Mouse (Mus musculus) spleen, postnatal 14 days (tissue): Measurements from ENCODE around the gene Cacna1s.

ENCODE experiments used
- DNase-seq, 2 experiments: peaks; one replicate each; pipeline ENCODE4 v3.0.0; 2021 to 2022; ENCODE audit warnings: low spot score in 2 of 2

The Cacna1s gene

GRCm38 (mm10) chr1:136052547-136052946 lies at the start of gene Cacna1s:
Cacna1s (plus strand) TSS chr1:136052750.
- no peak for DNase-seq

GRCm38 (mm10) chr1:136006292-136006748 lies 46.2 kb upstream of the Cacna1s start, which contains the start of gene Igfn1:
Igfn1 (minus strand) TSS chr1:136006342.
- DNase-seq, result no peak

- DNase-seq, result peak; percentile 47 to 60
Observed at GRCm38 (mm10) chr1:136007211-136008158, 45.1 kb upstream of the Cacna1s start, which contains the start of gene Tmem9. Tmem9 (plus strand) TSS chr1:136008150.

GRCm38 (mm10) chr1:136008159-136008533 lies 44.4 kb upstream of the Cacna1s start:
- no peak for DNase-seq

- DNase-seq, result no peak
Observed at GRCm38 (mm10) chr1:136010247-136010646, 42.3 kb upstream of the Cacna1s start.

- DNase-seq, result no peak
Observed at GRCm38 (mm10) chr1:136013513-136013912, 39.0 kb upstream of the Cacna1s start.

GRCm38 (mm10) chr1:136014796-136015502 lies 37.6 kb upstream of the Cacna1s start:
- DNase-seq, result no peak

GRCm38 (mm10) chr1:136017307-136017706 lies 35.2 kb upstream of the Cacna1s start:
- no peak for DNase-seq

- peak; percentile 73 to 82 for DNase-seq
Observed at GRCm38 (mm10) chr1:136017907-136018313, 34.6 kb upstream of the Cacna1s start.

- DNase-seq, result peak; percentile 25 to 31
Observed at GRCm38 (mm10) chr1:136018390-136019189, 34.0 kb upstream of the Cacna1s start.

- no peak for DNase-seq
Observed at GRCm38 (mm10) chr1:136030201-136030600, 22.3 kb upstream of the Cacna1s start.

- no peak for DNase-seq
Observed at GRCm38 (mm10) chr1:136031697-136032096, 20.9 kb upstream of the Cacna1s start.

GRCm38 (mm10) chr1:136032961-136033360 lies 19.6 kb upstream of the Cacna1s start:
- DNase-seq, result no peak

GRCm38 (mm10) chr1:136038746-136039538 lies 13.6 kb upstream of the Cacna1s start:
- no peak for DNase-seq

- no peak for DNase-seq
Observed at GRCm38 (mm10) chr1:136040452-136040851, 12.1 kb upstream of the Cacna1s start.

GRCm38 (mm10) chr1:136040874-136041273 lies 11.7 kb upstream of the Cacna1s start:
- no peak for DNase-seq

- DNase-seq, result peak; percentile 19 to 44
Observed at GRCm38 (mm10) chr1:136045774-136046173, 6.8 kb upstream of the Cacna1s start.

- DNase-seq, result no peak
Observed at GRCm38 (mm10) chr1:136047432-136047831, 5.1 kb upstream of the Cacna1s start.

GRCm38 (mm10) chr1:136047894-136048293 lies 4.7 kb upstream of the Cacna1s start:
- DNase-seq, result no peak

GRCm38 (mm10) chr1:136050312-136051012 lies 2.1 kb upstream of the Cacna1s start, which contains the start of gene Ascl5:
Ascl5 (plus strand) TSS chr1:136050804.
- DNase-seq, result no peak
